Mouse (Mus musculus): Measurements from ENCODE around the gene Kcnab2.

The Kcnab2 gene

DNA sequence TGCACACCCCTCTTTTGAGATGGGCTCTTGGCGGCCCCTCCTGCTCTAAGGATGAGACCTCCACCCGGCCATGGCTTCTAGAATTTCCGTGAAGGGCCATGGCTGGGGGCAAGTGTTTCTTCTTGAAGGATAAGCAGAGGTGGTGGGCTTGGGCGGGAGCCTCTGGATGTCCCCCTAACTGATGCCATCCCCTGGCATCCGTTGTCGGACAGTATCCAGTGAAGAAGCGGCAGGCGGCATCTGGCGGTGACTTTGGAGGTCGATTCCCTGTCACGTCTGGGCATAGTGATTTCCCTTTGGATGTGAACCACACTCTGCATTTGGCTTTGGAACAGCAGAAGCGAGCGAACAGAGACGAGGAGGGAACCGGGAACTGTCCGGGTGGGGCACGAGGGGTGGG, 85.0 kb downstream of the Kcnab2 start:
- intact Hi-C loops (cut with DNase I): no loop called here

- intact Hi-C loops (cut with DNase I): no loop called here
Measured at GRCm38 (mm10) chr4:152392192-152392591, 85.5 kb downstream of the Kcnab2 start.

DNA sequence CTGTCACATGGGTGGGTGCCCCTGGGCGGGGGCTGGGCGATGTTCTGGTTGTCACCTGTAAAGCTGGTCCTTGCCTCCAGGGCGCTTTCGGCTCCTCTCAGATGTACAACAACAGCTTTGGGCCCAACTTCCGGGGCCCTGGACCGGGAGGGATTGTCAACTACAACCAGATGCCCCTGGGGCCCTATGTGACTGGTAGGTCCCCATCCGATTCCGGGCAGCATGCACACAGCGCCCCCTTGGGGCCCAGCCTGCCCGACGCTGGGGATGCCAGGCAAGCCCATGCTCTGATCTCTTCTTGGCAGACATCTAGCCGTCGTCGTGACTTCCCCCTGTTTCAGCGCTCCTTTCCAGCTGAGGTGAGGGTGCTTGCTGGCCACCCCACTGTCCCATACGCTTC, 92.0 kb downstream of the Kcnab2 start:
- intact Hi-C loops (cut with DNase I): no loop called here

- intact Hi-C loops (cut with DNase I): no loop called here
Measured at GRCm38 (mm10) chr4:152382528-152383252, 95.0 kb downstream of the Kcnab2 start.

GRCm38 (mm10) chr4:152365228-152365627, 112.4 kb downstream of the Kcnab2 start:
- intact Hi-C loops (cut with DNase I): no loop called here

DNA sequence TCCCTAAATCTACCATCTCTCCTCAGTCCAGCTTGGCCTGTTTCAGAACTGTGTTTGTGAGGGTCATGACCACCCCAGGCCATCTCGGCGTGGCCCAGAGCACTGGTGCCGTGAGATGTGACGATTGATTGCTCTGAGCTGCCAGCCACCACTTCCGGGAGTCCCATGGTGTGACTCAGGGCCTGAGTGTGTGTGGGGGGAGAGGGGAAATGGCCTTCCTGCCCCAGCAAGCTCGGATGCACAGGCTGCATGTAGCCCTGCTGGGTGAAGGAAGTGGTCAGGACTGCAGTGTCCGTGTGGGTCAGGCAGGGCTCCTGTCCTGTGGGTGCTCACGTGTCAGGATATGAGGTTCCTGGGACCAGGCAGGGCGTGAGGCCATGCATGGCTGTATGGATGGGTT, 115.5 kb downstream of the Kcnab2 start:
- intact Hi-C loops (cut with DNase I): no loop called here

- intact Hi-C loops (cut with DNase I): no loop called here
Measured at GRCm38 (mm10) chr4:152360855-152361254, 116.8 kb downstream of the Kcnab2 start.

DNA sequence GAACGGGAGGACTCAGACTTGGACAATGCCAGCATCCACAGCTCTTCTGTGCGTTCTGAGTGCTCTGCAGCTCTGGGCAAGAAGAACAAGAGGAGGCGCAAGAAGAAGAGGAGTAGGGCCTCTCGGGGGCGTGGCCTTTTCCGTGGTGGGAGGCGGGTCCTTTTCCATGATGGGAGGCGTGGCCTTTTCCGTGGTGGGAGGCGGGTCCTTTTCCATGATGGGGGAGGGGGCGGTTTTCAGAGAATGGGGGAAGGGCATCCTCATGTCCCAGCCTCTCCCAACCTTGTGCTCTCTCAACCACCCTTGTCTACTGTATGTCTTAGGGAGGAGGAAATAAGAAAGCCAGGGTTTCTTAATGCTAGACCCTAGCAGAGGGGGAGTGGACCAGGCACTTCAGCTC, 118.0 kb downstream of the Kcnab2 start:
- intact Hi-C loops (cut with DNase I): no loop called here

- intact Hi-C loops (cut with DNase I): no loop called here
Measured at GRCm38 (mm10) chr4:152355672-152356071, 122.0 kb downstream of the Kcnab2 start.

- intact Hi-C loops (cut with DNase I): no loop called here
Measured at GRCm38 (mm10) chr4:152353886-152354637, 123.6 kb downstream of the Kcnab2 start.

DNA sequence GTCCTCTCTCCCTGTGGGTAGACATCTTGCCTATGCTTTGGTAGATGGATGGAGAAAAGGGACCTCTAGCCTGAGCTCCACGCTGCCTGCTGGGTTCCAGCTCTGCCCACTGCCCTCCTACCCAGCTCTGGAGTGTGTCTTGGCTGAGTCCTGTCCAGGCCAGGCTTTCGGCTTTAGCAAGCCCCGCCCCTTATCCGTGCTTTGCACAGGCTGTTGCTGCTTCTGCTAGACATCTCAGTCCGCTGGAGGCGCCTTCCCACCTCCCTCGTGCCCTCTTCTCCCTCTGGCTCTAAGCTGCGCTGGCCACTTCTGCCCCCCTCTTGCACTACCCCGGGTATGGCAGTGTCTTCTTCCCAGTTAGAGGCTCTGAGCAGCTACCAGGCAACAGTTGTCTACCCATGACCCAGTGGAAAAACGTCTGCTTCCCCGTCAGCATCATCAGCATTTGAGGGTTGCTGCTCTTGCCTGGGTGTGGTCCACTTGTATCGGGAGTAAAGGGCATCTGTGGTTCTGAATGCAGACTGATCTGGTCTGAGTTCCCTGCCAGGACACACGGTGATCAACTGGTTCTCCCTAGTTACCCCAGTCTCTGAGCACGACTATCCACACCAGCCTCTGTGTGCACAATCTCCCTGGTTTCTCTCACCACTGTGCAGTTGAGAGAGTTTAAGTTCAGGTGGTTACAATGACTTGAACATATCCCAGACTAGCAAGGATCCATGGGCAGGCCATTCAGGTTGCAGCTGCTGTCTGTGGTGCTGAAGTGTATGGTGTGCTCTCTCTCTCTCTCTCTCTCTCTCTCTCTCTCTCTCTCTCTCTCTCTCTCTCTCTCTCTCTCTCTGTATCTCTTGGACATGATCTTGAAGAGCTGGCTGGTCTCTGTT, 126.0 kb downstream of the Kcnab2 start:
- intact Hi-C loops (cut with DNase I): no loop called here

DNA sequence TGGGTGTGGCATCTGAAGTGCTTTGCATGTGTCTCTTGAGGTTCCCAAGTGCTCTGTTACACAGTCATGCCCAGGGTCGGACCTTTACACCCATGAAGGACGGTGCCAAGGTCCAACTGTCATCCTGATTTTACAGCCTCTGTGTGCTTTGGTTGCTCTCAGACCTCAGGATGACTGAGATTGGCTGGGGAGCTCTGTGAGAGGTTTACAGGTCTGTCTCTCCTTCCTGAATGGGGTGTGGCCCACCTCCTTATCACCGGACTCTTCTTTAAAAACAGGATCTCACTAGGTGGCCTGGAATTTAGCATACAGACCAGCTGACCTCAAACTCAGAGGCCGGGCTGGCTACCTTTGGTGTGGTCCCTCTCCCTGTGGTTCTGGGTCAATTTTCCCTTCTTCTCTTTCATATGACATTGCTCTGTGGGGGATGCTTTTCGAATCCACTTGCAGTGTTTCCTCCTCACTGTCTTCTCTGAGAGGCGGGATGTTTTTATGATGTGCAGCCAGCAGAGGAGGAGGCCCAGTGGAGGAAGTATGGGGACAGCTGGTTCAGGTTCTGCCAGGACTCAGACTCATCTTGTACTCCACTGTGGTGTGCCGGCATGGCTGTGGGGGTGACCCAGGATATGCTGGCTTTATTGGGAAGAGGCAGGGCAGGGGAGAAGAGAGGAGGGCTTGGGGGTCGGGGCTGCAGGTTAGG, 126.8 kb downstream of the Kcnab2 start:
- intact Hi-C loops (cut with DNase I): no loop called here

DNA sequence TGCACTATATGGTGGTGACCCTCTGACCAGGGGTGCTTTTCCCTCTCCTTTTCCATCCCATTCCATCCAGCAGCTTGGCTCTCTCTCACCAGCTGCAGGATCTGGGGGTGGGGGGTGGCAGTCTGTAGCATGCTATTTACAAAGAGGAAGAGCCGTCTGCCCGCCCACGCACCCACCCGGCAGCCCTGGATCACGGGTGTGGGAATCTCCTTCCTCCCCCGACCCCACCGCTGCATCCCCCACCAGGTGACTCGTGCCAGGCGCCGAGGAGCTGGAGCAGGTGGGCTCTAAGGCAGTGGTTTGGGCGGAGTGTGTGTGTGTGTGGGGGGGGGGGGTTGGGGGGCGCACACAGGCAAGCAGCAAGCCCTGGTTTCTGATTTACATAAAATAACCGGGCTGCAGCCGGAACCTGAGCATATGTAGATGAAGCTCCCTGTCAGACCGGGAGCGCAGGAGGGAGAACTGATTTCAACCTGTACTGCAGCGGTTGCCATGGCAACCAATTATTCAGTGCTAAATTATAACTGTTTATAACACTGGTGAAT, 127.8 kb downstream of the Kcnab2 start:
- intact Hi-C loops (cut with DNase I): no loop called here

- intact Hi-C loops (cut with DNase I): no loop called here
Measured at GRCm38 (mm10) chr4:152345120-152345889, 132.4 kb downstream of the Kcnab2 start.

GRCm38 (mm10) chr4:152344651-152345050, 133.0 kb downstream of the Kcnab2 start:
- intact Hi-C loops (cut with DNase I): no loop called here

- intact Hi-C loops (cut with DNase I): no loop called here
Measured at GRCm38 (mm10) chr4:152343296-152343695, 134.4 kb downstream of the Kcnab2 start.
